Mouse (Mus musculus) liver, adult 2 months (tissue): ENCODE results near the gene Urah.

Experiments used
- CTCF ChIP-seq: fragments of 200-500 bp; IDR thresholded peaks from 2 replicates; pipeline ENCODE4 v1.5.1; 2011; ENCODE audit warnings: low read depth, low read length, control low read depth
- POLR2A ChIP-seq: fragments of 200-500 bp; IDR thresholded peaks from 2 replicates; pipeline ENCODE4 v1.6.1; 2011; ENCODE audit warnings: low read length, control low read depth; ENCODE audit not compliant: insufficient read depth; ENCODE audit errors: extremely low read depth

DNA sequence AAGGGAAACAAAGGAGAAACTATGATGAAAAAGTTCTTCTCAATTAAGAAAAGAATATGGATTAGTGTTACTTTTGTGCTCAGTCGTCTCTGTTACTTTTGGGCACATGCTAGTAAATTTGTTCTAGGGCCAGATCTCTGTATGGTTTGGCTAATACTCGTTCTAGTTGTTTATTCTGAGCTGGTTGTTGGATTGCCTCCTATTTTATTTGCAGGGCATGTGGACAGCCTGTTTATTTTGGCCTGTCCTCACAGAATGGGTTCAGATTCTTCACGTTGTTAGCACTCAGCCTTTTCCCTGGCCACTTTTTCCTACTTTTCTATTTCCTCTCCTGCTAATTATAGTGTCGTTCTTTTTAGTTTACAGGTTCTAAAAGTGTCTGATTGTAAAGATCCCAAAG is 41.3 kb upstream of the Urah start:
- TF ChIP-seq CTCF (no peak), POLR2A (no peak)
